15 mouse cellular contexts compared by ENCODE assay signal in genomic region chr8:60860749-60861148, GRCm38 (mm10).
"Had no signal": no experiment of that assay in that cellular context is flagged by ENCODE, and none has a peak within 500 bp of the region (broad histone marks: within the 10 kb centered on the region; RNA-seq: fewer than 3 reads in every experiment).

No protein-coding gene starts in this region.

- H3K9me3 ChIP-seq: midbrain, embryonic 10.5 days; midbrain, embryonic 12.5 days; midbrain, embryonic 15.5 days; neural tube, embryonic 12.5 days; stomach, embryonic 15.5 days had no signal

- H3K4me1 ChIP-seq: midbrain, embryonic 10.5 days; midbrain, embryonic 12.5 days; midbrain, embryonic 15.5 days; neural tube, embryonic 12.5 days; stomach, embryonic 15.5 days had no signal

- ATAC-seq: midbrain, embryonic 15.5 days had no signal

- H3K36me3 ChIP-seq: midbrain, embryonic 10.5 days; midbrain, embryonic 12.5 days; midbrain, embryonic 15.5 days; neural tube, embryonic 12.5 days; stomach, embryonic 15.5 days had no signal

- H3K4me3 ChIP-seq: midbrain, embryonic 10.5 days; midbrain, embryonic 12.5 days; midbrain, embryonic 15.5 days; myocyte; neural tube, embryonic 12.5 days; stomach, embryonic 15.5 days had no signal

- H3K27me3 ChIP-seq: midbrain, embryonic 12.5 days; midbrain, embryonic 15.5 days; neural tube, embryonic 12.5 days; stomach, embryonic 15.5 days had no signal

- H3K4me2 ChIP-seq: lung, embryonic 14.5 days; midbrain, embryonic 12.5 days; midbrain, embryonic 15.5 days; neural tube, embryonic 12.5 days; stomach, embryonic 15.5 days had no signal

- H3K27ac ChIP-seq: midbrain, embryonic 10.5 days; midbrain, embryonic 12.5 days; midbrain, embryonic 15.5 days; neural tube, embryonic 12.5 days; stomach, embryonic 15.5 days; stomach, postnatal 0 days had no signal

- DNase-seq: lung, adult 18-20 months; lung, embryonic 14.5 days; lung, postnatal 10 days; lung, postnatal 4 days; right cerebral cortex, postnatal 14 days; thymus, adult 2 months; thymus, postnatal 25 days; thymus, postnatal 4 days had no signal

- H3K9ac ChIP-seq: lung, embryonic 14.5 days; midbrain, embryonic 12.5 days; midbrain, embryonic 15.5 days; neural tube, embryonic 12.5 days; stomach, embryonic 15.5 days had no signal
